Mouse (Mus musculus): ENCODE measurements around the gene Spag9. TPM values are rescaled to one million over a fixed set of nuclear protein-coding genes. Genes with fewer than 3 reads are reported as not detected.

Gene Spag9
- polyA plus RNA-seq (2015; fragmentation: Nextera tagmentation; extraction: Ambion mirVana) = 31.7 and 36.2 TPM in 2 replicates

DNA sequence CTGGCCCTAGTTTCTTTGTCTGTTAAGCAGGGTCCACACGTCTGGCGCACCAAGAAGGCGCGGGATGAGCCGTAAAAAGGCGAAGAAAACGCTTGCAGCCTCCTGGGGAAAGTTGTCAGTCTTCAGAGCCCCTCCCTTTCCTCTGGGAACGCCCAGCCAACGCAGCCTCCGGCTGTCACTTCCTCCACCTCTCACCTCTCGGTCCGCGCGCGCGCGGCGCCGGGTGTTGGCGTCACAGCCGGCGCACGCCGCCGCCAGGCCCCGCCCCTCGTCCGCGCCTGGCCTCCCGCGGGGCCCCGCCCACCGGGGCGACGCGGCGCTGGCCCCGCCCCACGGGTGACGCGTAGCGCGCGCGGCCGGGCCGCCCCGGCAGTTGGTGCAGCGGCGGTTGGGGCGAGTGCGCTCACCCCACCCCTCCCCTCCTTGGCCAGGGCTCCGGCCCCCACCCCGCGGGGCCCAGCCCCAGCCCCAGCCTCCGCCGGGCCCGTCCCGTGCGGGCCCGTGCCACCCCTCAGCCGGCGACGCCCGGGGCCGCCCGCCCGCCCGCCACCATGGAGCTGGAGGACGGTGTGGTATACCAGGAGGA, at the start of gene Spag9:
Spag9 (plus strand) TSS at position 372 of the 586 bp plus-strand sequence.
- under 1% methylated on average over 44 of the region's 70 CpGs for WGBS
- peak within 1 kb of the TSS; percentile 75 for H3K4me2 ChIP-seq (ENCODE audit: low read depth, low read length)
- ATAC-seq (replicated peaks; ENCODE audit: extremely low read depth, insufficient read depth, low FRiP score) = peak; percentile 93

DNA sequence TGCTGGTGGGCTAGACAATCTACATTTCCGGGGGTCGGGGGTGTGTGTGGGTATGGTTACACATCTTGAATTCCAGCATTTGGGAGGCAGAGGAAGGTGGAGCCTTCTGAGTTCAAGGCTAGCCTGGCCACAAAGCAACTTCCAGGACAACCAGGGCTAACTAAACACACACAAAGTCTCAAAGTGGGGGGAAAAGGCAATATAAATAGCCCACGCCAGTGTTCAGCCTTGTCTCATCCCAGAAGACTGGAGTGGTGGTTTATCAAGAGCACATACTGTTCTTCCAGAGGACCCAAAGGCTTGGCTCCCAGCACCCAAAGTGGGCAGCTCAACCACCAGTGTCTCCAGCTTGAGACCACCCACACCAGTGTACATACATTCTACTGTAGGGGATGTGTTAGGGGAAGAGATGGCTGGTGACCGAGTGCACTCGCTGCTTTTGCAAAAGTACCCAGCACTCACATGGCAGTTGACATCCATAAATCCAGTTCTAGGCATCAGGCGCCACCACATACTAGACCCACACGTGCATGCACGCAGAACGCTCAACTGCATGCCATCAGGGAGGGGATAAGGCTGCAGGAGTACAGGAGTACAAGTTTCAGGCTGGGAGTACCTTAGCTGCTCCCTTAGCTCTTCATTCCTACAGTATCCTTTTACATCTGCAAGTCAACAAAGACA, 46.9 kb upstream of the Spag9 start:
- H3K4me3 ChIP-seq (ENCODE audit: low read length) = no peak overlapping the region
- peaks cover 28% of the 10 kb centered on the region for H3K36me3 ChIP-seq (ENCODE audit: control insufficient read depth, insufficient read depth)
- H3K4me1 ChIP-seq (ENCODE audit: control insufficient read depth, insufficient read depth, low read length) = peaks cover 9% of the 10 kb centered on the region
- no peaks in the 10 kb centered on the region for H3K9me3 ChIP-seq (replicated peaks; ENCODE audit: control insufficient read depth, low read length)
- H3K27ac ChIP-seq (ENCODE audit: low read length) = no peak overlapping the region
- no peak overlapping the region for H3K4me2 ChIP-seq (ENCODE audit: low read depth, low read length)
- no peak overlapping the region for H3K9ac ChIP-seq (ENCODE audit: low read length)
- no peaks in the 10 kb centered on the region for H3K27me3 ChIP-seq (ENCODE audit: control insufficient read depth, insufficient read depth, low read length)
- WGBS = 87% methylated on average over 9 of the region's 9 CpGs
- ATAC-seq (replicated peaks; ENCODE audit: extremely low read depth, insufficient read depth, low FRiP score) = no peak

More for the DNA sequence above, at the start of gene Spag9:
- Histone ChIP-seq H3K27me3 (ENCODE audit: control insufficient read depth, insufficient read depth, low read length) (no peaks in the 10 kb centered on the region), H3K9me3 (replicated peaks; ENCODE audit: control insufficient read depth, low read length) (no peaks in the 10 kb centered on the region), H3K9ac (ENCODE audit: low read length) (peak within 1 kb of the TSS; percentile 98), H3K27ac (ENCODE audit: low read length) (peak within 1 kb of the TSS; percentile 100), H3K4me1 (ENCODE audit: control insufficient read depth, insufficient read depth, low read length) (peaks cover 23% of the 10 kb centered on the region), H3K4me3 (ENCODE audit: low read length) (peak within 1 kb of the TSS; percentile 100), H3K36me3 (ENCODE audit: control insufficient read depth, insufficient read depth) (no peaks in the 10 kb centered on the region)

DNA sequence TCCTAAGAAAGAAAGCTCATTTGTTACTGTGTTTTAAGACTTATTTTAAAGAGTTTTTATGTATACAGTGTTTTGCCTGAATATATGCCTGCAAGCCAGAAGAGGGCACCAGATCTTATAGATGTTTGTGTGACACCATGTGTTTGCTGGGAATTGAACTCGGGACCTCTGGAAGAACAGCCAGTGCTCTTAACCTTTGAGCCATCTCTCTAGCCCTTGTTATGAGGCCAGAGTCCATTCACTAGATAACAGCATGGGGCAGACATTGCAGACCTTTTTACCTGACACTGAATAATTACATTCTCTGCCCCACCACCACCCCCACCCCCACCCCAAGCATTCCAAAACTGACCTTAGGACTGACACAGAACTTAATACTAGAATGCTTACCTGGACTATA, 45.8 kb upstream of the Spag9 start:
- 91% methylated on average over 1 of the region's 1 CpGs for WGBS
- no peak overlapping the region for H3K4me3 ChIP-seq (ENCODE audit: low read length)
- H3K9me3 ChIP-seq (replicated peaks; ENCODE audit: control insufficient read depth, low read length) = no peaks in the 10 kb centered on the region
- H3K4me1 ChIP-seq (ENCODE audit: control insufficient read depth, insufficient read depth, low read length) = peaks cover 12% of the 10 kb centered on the region
- no peak for ATAC-seq (replicated peaks; ENCODE audit: extremely low read depth, insufficient read depth, low FRiP score)
- peaks cover 28% of the 10 kb centered on the region for H3K36me3 ChIP-seq (ENCODE audit: control insufficient read depth, insufficient read depth)
- no peak overlapping the region for H3K9ac ChIP-seq (ENCODE audit: low read length)
- H3K27ac ChIP-seq (ENCODE audit: low read length) = no peak overlapping the region
- no peak overlapping the region for H3K4me2 ChIP-seq (ENCODE audit: low read depth, low read length)
- H3K27me3 ChIP-seq (ENCODE audit: control insufficient read depth, insufficient read depth, low read length) = no peaks in the 10 kb centered on the region

DNA sequence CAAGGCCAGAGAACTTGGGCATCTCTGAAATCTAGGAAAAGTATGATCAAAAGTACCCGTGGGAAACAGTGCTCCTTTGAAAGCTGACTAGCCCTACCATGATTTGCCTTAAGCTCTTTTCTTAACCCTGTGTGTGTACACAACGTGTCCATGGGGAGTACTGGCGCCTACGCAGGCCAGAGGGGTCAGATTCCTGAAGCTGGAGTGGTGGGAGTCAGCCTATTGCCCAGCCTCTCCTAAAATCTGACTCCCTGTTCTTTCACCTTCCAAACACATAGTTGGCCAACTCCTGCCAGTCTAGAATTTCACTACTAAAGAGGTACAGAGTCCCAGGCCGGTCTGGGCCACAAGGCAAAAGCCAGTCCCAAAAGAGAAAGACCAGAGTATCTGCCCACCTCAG, 43.5 kb upstream of the Spag9 start:
- Histone ChIP-seq H3K36me3 (ENCODE audit: control insufficient read depth, insufficient read depth) (peaks cover 28% of the 10 kb centered on the region), H3K27ac (ENCODE audit: low read length) (no peak overlapping the region), H3K9me3 (replicated peaks; ENCODE audit: control insufficient read depth, low read length) (no peaks in the 10 kb centered on the region), H3K27me3 (ENCODE audit: control insufficient read depth, insufficient read depth, low read length) (no peaks in the 10 kb centered on the region), H3K4me1 (ENCODE audit: control insufficient read depth, insufficient read depth, low read length) (peaks cover 17% of the 10 kb centered on the region), H3K4me3 (ENCODE audit: low read length) (no peak overlapping the region), H3K4me2 (ENCODE audit: low read depth, low read length) (no peak overlapping the region), H3K9ac (ENCODE audit: low read length) (no peak overlapping the region)
- ATAC-seq (replicated peaks; ENCODE audit: extremely low read depth, insufficient read depth, low FRiP score) = no peak
- WGBS = 78% methylated on average over 5 of the region's 5 CpGs

DNA sequence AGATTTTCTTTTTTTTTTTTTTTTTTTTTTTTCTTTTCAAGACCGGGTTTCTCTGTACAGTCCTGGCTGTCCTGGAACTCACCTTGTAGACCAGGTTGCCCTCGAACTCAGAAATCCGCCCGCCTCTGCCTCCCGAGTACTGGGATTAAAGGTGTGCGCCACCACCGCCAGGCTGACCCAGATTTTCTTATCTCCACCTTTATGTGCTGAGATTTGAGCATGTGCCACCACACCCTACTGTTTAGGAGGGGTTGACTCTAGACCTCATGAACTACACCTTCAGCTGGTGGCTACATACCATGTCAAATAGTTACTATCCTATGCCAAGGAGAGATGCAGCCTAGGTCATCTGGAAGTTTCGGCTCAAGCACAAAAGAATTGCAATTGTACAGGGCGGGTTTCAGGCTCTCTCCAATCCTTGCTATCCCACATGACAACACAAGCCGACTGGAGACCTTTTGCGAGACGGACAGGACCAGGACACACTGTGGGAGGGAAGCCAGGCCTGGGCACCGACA, 41.1 kb upstream of the Spag9 start:
- WGBS = 34% methylated on average over 13 of the region's 13 CpGs
- H3K4me3 ChIP-seq (ENCODE audit: low read length) = peak overlapping the region; percentile 86
- no peak for ATAC-seq (replicated peaks; ENCODE audit: extremely low read depth, insufficient read depth, low FRiP score)
- H3K27me3 ChIP-seq (ENCODE audit: control insufficient read depth, insufficient read depth, low read length) = no peaks in the 10 kb centered on the region
- peak overlapping the region; percentile 96 for H3K27ac ChIP-seq (ENCODE audit: low read length)
- H3K36me3 ChIP-seq (ENCODE audit: control insufficient read depth, insufficient read depth) = peaks cover 35% of the 10 kb centered on the region
- H3K9ac ChIP-seq (ENCODE audit: low read length) = peak overlapping the region; percentile 86
- peak overlapping the region; percentile 90 for H3K4me2 ChIP-seq (ENCODE audit: low read depth, low read length)
- H3K9me3 ChIP-seq (replicated peaks; ENCODE audit: control insufficient read depth, low read length) = no peaks in the 10 kb centered on the region
- peaks cover 17% of the 10 kb centered on the region for H3K4me1 ChIP-seq (ENCODE audit: control insufficient read depth, insufficient read depth, low read length)

- H3K4me1 ChIP-seq (ENCODE audit: control insufficient read depth, insufficient read depth, low read length) = peaks cover 17% of the 10 kb centered on the region
- under 1% methylated on average over 67 of the region's 67 CpGs for WGBS
- peaks cover 38% of the 10 kb centered on the region for H3K36me3 ChIP-seq (ENCODE audit: control insufficient read depth, insufficient read depth)
- peak overlapping the region; percentile 96 for H3K27ac ChIP-seq (ENCODE audit: low read length)
- H3K9me3 ChIP-seq (replicated peaks; ENCODE audit: control insufficient read depth, low read length) = no peaks in the 10 kb centered on the region
- H3K4me2 ChIP-seq (ENCODE audit: low read depth, low read length) = peak overlapping the region; percentile 90
- no peaks in the 10 kb centered on the region for H3K27me3 ChIP-seq (ENCODE audit: control insufficient read depth, insufficient read depth, low read length)
- peak overlapping the region; percentile 86 for H3K9ac ChIP-seq (ENCODE audit: low read length)
- peak overlapping the region; percentile 86 for H3K4me3 ChIP-seq (ENCODE audit: low read length)
- peak; percentile 96 for ATAC-seq (replicated peaks; ENCODE audit: extremely low read depth, insufficient read depth, low FRiP score)
These were observed 40.4 kb upstream of the Spag9 start for GRCm38 (mm10) chr11:93955256-93956150.

- Histone ChIP-seq H3K27me3 (ENCODE audit: control insufficient read depth, insufficient read depth, low read length) (no peaks in the 10 kb centered on the region), H3K36me3 (ENCODE audit: control insufficient read depth, insufficient read depth) (peaks cover 37% of the 10 kb centered on the region), H3K4me1 (ENCODE audit: control insufficient read depth, insufficient read depth, low read length) (peaks cover 17% of the 10 kb centered on the region), H3K9ac (ENCODE audit: low read length) (peak within 1 kb of the TSS; percentile 86), H3K4me2 (ENCODE audit: low read depth, low read length) (peak within 1 kb of the TSS; percentile 90), H3K27ac (ENCODE audit: low read length) (peak within 1 kb of the TSS; percentile 96), H3K9me3 (replicated peaks; ENCODE audit: control insufficient read depth, low read length) (no peaks in the 10 kb centered on the region), H3K4me3 (ENCODE audit: low read length) (peak within 1 kb of the TSS; percentile 86)
- WGBS = 2% methylated on average over 6 of the region's 6 CpGs
- ATAC-seq (replicated peaks; ENCODE audit: extremely low read depth, insufficient read depth, low FRiP score) = peak; percentile 6; the same call in 1 of the 2 replicates
These were observed 39.7 kb upstream of the Spag9 start, which contains the start of gene Nme2 for GRCm38 (mm10) chr11:93956159-93956558. Gene Nme2 (minus strand): TSS chr11:93956259.

DNA sequence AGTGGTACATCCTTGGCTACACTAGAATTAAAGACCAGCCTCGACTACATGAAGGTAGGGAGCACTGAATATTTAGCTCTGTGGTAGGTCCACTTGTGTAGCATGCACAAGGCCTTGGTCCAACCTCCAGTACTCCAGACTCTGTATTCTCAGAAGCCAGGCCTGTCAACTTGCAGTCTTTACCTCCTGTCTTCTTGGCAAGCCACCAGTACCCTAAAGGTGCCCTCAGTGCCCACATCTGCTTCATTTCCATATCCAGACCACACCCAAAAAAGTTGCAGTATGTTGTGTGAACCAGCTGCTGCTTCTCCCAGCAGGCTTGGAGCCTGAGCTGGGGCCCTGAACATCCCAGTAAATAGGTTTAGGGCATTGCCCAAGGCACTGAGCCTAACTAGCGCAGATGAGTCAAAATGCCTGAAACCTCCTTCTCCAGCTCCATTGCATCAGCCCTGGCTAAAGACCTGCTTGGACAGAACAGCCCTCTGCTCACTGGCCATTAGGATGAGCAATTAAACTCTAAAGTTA, 38.8 kb upstream of the Spag9 start:
- no peak for ATAC-seq (replicated peaks; ENCODE audit: extremely low read depth, insufficient read depth, low FRiP score)
- Histone ChIP-seq H3K9me3 (replicated peaks; ENCODE audit: control insufficient read depth, low read length) (no peaks in the 10 kb centered on the region), H3K4me1 (ENCODE audit: control insufficient read depth, insufficient read depth, low read length) (peaks cover 17% of the 10 kb centered on the region), H3K4me2 (ENCODE audit: low read depth, low read length) (no peak overlapping the region), H3K4me3 (ENCODE audit: low read length) (no peak overlapping the region), H3K27me3 (ENCODE audit: control insufficient read depth, insufficient read depth, low read length) (no peaks in the 10 kb centered on the region), H3K9ac (ENCODE audit: low read length) (no peak overlapping the region), H3K36me3 (ENCODE audit: control insufficient read depth, insufficient read depth) (peaks cover 42% of the 10 kb centered on the region), H3K27ac (ENCODE audit: low read length) (no peak overlapping the region)
- WGBS = 91% methylated on average over 2 of the region's 2 CpGs

Data from heart, embryonic 16.5 days (tissue).